Mouse (Mus musculus) erythroblast, embryonic 14.5 days (primary cell): ENCODE data around the gene Dpysl5.

Source experiments
- GATA1 ChIP-seq: IDR thresholded peaks from 2 replicates; pipeline ENCODE4 v1.6.1; 2012; ENCODE audit warnings: low read length, inconsistent platforms, mixed read lengths
- TAL1 ChIP-seq: IDR thresholded peaks from 3 replicates; pipeline ENCODE4 v1.6.1; 2012; ENCODE audit warnings: low read length, inconsistent platforms, mixed read lengths

DNA sequence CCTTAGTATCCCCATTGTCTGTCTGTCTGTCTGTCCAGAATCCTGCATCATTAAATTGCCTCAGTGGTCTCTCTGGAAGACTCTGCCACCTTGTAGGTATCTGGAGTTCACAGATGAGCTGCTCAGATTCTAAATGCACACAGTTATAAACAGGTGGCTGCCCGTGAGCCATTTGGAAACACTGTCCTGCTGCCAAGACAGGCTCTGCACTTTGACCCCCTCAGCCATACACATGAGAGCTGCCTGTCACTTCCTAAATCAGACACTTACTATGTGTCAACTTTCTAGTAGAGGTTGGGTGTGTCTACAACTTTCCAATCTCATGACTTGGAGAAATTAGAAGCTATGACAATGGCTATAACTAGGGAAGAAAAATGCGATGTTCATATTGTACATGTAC, 128.4 kb downstream of the Dpysl5 start:
- TF ChIP-seq GATA1, result no peak
- no peak for TF ChIP-seq TAL1
